Mouse (Mus musculus): ENCODE results near the gene Kpna7. TPM values are rescaled to one million over a fixed set of nuclear protein-coding genes. Genes with fewer than 3 reads are reported as not detected.

Gene Kpna7
- total RNA-seq (2023), result not detected

GRCm38 (mm10) chr5:145083632-145084451 is at the start of gene Kpna7, which contains the start of gene Arpc1a:
TSS of gene Kpna7 (minus strand) at chr5:145084030.
TSS of gene Arpc1a (plus strand) at chr5:145083830.

GRCm38 (mm10) chr5:145114071-145114605 is 30.3 kb upstream of the Kpna7 start, which contains the start of gene Arpc1b:
TSS of gene Arpc1b (plus strand) at chr5:145114215.

GRCm38 (mm10) chr5:145042690-145043089 is 41.1 kb downstream of the Kpna7 start, which contains the start of gene 1700018F24Rik:
TSS of gene 1700018F24Rik (plus strand) at chr5:145042990.

GRCm38 (mm10) chr5:145032391-145032790 is 51.4 kb downstream of the Kpna7 start, which contains the start of gene Gm4871:
TSS of gene Gm4871 (minus strand) at chr5:145032754.

GRCm38 (mm10) chr5:144965639-144966351 is 118.0 kb downstream of the Kpna7 start, which contains the start of gene Smurf1:
TSS of gene Smurf1 (minus strand) at chr5:144965847.

Other genes starting within 250 kb of the Kpna7 start
- 60.8 TPM for gene Smurf1, start 118.2 kb downstream of the Kpna7 start, total RNA-seq (2023)
- gene Gm4871, start 51.3 kb downstream of the Kpna7 start, total RNA-seq (2023), result not detected
- not detected for gene 1700018F24Rik, start 41.0 kb downstream of the Kpna7 start, total RNA-seq (2023)
- gene Arpc1a, start 200 bp downstream of the Kpna7 start, total RNA-seq (2023), result 102 TPM
- gene Arpc1b, start 30.2 kb upstream of the Kpna7 start, total RNA-seq (2023), result 326 TPM
- 40.9 TPM for gene Pdap1, start 56.2 kb upstream of the Kpna7 start, total RNA-seq (2023)
- gene Bud31, start 56.3 kb upstream of the Kpna7 start, total RNA-seq (2023), result 215 TPM
- 19.4 TPM for gene Ptcd1, start 83.1 kb upstream of the Kpna7 start, total RNA-seq (2023)
- gene Cpsf4, start 83.2 kb upstream of the Kpna7 start, total RNA-seq (2023), result 45.6 TPM
- 141 TPM for gene Atp5j2, start 108.0 kb upstream of the Kpna7 start, total RNA-seq (2023)
- gene Zkscan14, start 117.8 kb upstream of the Kpna7 start, total RNA-seq (2023), result 50.7 TPM
- 11.2 TPM for gene Zkscan5, start 120.5 kb upstream of the Kpna7 start, total RNA-seq (2023)
- 81.9 TPM for gene Zfp655, start 147.7 kb upstream of the Kpna7 start, total RNA-seq (2023)
- 41.5 TPM for gene Zscan25, start 196.5 kb upstream of the Kpna7 start, total RNA-seq (2023)

All from CD4-positive naive resting alpha-beta T cell, adult 76 days (primary cell).